Mouse (Mus musculus): Measurements from ENCODE around the gene Coro2a. TPM values are rescaled to one million over a fixed set of nuclear protein-coding genes. Genes with fewer than 3 reads are reported as not detected.

Coro2a gene
- polyA plus RNA-seq, 1 experiment from 2014 or later = 3.0 TPM

DNA sequence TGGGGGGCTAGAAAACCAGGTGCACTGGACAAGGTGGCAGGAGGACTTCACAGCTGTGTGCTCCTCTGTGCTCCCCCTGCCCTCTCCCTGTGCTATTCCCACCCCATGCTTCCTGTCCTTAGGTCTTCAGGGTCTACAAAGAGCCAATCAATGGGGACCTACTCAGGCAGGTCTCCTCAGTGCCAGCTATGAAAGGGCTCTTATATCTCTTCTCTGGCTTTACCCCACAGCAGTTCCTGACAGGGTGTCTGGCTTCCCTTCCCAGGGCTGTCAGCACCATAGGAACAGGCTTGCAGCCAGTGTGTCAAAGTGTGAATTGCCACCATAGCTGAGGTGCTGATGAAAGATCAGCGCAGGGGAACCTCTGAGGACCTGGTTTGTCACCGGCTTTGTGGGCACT lies 81.5 kb downstream of the Coro2a start:
- no peaks in the 10 kb centered on the region for H3K9me3 ChIP-seq (replicated peaks)
- peaks cover 30% of the 10 kb centered on the region for H3K36me3 ChIP-seq
- no peak overlapping the region for H3K4me2 ChIP-seq
- no peak overlapping the region for H3K9ac ChIP-seq
- H3K4me1 ChIP-seq (replicated peaks) = peaks cover 6% of the 10 kb centered on the region
- no peak overlapping the region for H3K27ac ChIP-seq
- no peaks in the 10 kb centered on the region for H3K27me3 ChIP-seq
- ATAC-seq (ENCODE audit: low read depth) (no peak), DNase-seq (no peak)
- 79% methylated on average over 2 of the region's 2 CpGs for WGBS (ENCODE audit: insufficient replicate concordance)
- H3K4me3 ChIP-seq (replicated peaks) = no peak overlapping the region

DNA sequence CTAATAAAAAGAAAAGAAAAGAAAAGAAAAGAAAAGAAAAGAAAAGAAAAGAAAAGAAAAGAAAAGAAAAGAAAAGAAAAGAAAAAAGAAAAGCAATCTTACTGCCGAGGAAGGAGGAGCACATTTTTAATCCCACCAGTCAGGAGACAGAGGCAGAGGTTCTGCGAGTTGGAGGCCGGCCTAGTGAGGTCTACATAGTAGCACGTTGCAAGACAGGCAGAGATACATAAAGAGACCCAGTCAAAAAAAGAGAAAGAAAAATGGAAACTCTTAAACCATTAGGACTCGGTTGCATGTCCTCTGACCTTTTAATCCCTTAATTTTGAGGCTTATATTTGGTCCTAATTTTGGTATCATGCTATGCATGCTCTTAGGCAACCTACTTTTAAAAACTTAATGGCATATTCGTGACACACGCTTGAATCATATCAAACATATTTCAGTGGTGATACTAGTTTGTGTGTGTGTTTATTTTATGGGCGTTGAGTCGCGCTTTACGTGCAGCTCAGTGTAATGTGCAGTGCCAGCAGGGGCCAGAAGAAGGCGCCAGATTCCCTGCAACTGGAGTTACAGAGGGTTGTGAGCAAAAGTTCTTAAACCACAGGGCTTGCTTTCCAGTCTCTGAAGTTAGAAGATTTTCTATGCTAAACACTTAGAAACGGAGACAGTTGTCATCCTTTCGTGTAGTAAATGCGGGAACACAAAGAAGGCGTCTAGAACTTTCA lies 94.1 kb downstream of the Coro2a start:
- DNase-seq = peak; percentile 81
- H3K36me3 ChIP-seq = peaks cover 19% of the 10 kb centered on the region
- peak overlapping the region; percentile 53 for H3K9ac ChIP-seq
- peak overlapping the region; percentile 73 for H3K4me3 ChIP-seq (replicated peaks)
- H3K4me1 ChIP-seq (replicated peaks) = peaks cover 48% of the 10 kb centered on the region
- ATAC-seq (ENCODE audit: low read depth) = 0 out of 2 replicates have a peak, but pooled peaks have one; percentile 18
- WGBS (ENCODE audit: insufficient replicate concordance) = 5% methylated on average over 16 of the region's 16 CpGs
- H3K27me3 ChIP-seq = 0 out of 2 replicates have a peak, but pooled peaks cover 5% of the 10 kb centered on the region
- H3K9me3 ChIP-seq (replicated peaks) = no peaks in the 10 kb centered on the region
- peak overlapping the region; percentile 100 for H3K4me2 ChIP-seq
- peak overlapping the region; percentile 67 for H3K27ac ChIP-seq

DNA sequence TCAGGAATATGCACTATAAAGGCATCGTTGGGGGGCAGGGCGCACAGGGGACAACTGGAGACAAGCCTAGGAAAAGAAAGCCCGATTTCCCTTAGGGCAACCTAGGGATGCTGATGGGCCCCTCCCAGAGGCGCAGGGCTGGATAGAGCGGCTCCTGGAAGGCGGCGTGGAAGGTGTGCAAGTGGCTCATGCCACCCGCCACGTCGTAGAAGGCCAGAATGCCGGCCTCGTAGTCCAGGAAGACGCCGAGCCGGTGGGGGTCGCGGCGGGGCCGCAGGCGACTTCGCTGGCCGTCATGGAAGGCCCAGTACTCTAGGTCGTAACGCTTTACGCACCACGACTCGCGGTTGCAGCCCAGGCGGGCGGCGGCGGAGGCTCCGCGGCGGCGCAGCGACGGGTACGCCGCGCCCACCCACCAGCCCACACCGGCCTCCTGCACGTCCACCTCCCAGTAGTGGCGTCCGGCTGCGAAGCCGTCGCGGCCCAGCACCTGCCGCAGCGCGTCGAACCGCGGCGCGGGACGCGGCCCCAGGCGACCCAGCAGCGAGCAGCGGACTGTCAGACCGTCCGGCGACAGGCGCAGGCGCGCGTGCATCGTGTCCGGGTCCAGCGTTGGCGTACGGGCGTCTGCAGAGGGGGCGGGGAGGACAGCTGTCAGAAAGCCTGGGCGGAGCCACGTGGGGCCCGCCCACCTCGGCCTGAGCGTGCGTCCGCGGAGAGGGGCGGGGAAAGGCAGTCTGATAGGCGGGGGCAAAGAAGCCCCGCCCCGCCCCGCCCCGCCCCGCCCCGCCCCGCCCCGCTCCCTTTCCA lies 95.0 kb downstream of the Coro2a start:
- Histone ChIP-seq H3K4me3 (replicated peaks) (peak overlapping the region; percentile 73), H3K36me3 (peaks cover 28% of the 10 kb centered on the region), H3K4me1 (replicated peaks) (peaks cover 48% of the 10 kb centered on the region), H3K27ac (0 out of 2 replicates have a peak overlapping the region, but pooled peaks have one; percentile 53), H3K27me3 (0 out of 2 replicates have a peak, but pooled peaks cover 5% of the 10 kb centered on the region), H3K4me2 (peak overlapping the region; percentile 100), H3K9me3 (replicated peaks) (no peaks in the 10 kb centered on the region), H3K9ac (peak overlapping the region; percentile 76)
- ATAC-seq (ENCODE audit: low read depth) (peak; percentile 93), DNase-seq (peak; percentile 94)
- under 1% methylated on average over 84 of the region's 94 CpGs for WGBS (ENCODE audit: insufficient replicate concordance)

DNA sequence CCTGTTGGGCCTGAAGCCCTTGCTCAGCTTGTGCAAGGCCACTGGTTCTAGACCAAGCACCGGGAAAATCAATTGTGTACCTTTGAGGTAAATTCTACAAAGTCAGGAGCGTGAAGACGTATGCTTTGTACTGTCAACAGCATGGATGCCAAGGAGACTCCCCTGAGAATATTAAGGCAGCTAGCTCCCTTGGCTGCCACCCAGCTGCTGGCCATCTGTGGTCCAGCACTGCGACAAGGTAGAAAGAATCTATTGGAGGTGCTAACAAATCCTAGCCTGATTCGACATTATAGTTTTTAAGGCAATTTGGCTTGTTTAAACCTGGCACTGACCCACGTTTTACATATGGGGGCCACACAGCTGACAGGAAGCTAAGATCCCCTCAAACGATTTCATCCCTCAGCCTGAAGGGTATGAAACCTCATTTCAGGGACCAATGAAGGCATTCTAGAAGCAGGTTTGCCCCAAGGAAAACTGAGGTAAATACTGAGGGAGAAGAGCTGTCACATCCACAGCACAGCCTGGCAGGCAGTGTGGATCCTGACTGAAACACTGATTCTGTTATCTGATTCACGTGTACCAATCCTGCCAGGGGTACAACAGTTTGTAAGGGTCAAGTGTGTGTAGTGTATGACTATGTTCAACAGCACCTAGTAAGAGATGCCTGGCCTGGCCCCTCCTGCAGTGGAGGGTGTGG lies 96.5 kb downstream of the Coro2a start:
- Histone ChIP-seq H3K27ac (no peak overlapping the region), H3K36me3 (peaks cover 43% of the 10 kb centered on the region), H3K4me1 (replicated peaks) (peaks cover 58% of the 10 kb centered on the region), H3K4me2 (peak overlapping the region; percentile 100; the same call in 1 of the 2 replicates), H3K9me3 (replicated peaks) (no peaks in the 10 kb centered on the region), H3K9ac (no peak overlapping the region), H3K4me3 (replicated peaks) (no peak overlapping the region), H3K27me3 (0 out of 2 replicates have a peak, but pooled peaks cover 5% of the 10 kb centered on the region)
- 69% methylated on average over 8 of the region's 8 CpGs for WGBS (ENCODE audit: insufficient replicate concordance)
- no peak for ATAC-seq (ENCODE audit: low read depth)
- DNase-seq = no peak

DNA sequence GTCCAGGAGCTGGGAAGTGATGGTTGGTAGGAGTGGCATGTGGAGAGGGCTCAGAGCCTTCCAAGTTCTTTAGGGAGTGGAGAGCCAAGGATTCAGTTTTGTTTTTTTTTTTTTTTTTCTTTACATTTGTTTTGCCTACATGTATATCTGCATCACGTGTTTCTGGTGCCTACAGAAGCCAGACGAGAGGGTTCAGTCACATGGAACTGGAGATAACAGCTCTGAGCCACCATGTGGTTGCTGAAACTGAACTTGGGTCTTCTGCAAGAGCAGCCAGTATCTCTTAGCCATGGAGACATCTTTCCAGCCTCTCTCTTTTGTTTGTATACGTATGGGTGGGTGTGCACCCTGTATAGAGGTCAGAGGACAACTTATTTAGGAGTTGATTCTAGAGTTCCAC lies 98.1 kb downstream of the Coro2a start:
- ATAC-seq (ENCODE audit: low read depth) (peak; percentile 7; the same call in 1 of the 2 replicates), DNase-seq (peak; percentile 43)
- H3K4me3 ChIP-seq (replicated peaks) = no peak overlapping the region
- H3K4me2 ChIP-seq = no peak overlapping the region
- no peaks in the 10 kb centered on the region for H3K9me3 ChIP-seq (replicated peaks)
- WGBS (ENCODE audit: insufficient replicate concordance) = 16% methylated on average over 3 of the region's 3 CpGs
- 0 out of 2 replicates have a peak, but pooled peaks cover 5% of the 10 kb centered on the region for H3K27me3 ChIP-seq
- 0 out of 2 replicates have a peak overlapping the region, but pooled peaks have one; percentile 36 for H3K9ac ChIP-seq
- 0 out of 2 replicates have a peak overlapping the region, but pooled peaks have one; percentile 26 for H3K27ac ChIP-seq
- peaks cover 62% of the 10 kb centered on the region for H3K4me1 ChIP-seq (replicated peaks)
- peaks cover 57% of the 10 kb centered on the region for H3K36me3 ChIP-seq

DNA sequence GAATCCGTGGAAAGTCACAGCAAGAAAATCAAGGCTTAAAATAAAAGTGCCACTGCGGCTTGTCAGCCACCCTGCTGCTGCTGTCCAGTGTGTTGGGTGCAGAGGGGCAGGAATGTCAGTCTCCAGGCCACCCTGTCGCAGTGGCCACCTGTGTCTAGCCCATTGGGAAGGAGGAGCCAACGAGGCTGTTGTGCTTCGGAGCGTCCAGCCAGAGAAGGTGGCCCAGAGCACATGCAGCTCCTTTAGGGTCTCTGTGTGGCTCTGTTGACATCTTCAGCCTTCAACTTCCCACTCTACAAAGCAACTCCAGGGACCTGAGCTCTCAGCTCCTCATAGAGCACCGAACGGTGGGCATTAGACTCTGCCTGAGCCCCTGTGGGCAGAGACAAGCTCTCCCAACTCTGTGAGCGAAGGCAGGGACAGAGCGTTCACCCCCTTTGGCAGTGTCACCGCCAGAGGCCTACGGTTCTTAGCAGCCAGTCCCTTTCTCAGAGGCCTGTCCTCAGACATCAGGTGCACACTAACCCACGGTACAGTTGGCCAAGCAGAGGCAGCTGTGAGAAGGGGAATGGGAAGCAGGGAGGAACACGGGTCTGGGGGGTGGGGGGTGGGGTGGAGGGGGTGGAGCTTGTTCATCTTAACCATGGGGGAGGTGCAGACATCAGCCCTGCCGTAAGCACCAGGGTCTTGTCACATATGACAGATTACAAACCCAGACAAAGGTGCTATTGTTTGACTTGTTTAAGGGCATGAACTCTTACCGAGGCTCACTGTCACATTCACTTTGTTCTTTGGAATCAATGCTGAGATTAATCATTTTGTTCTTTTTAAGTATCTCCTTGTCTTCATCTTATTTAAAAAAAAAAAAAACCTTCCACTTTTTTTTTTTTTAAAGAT lies 99.1 kb downstream of the Coro2a start:
- no peaks in the 10 kb centered on the region for H3K9me3 ChIP-seq (replicated peaks)
- H3K4me2 ChIP-seq = no peak overlapping the region
- H3K4me3 ChIP-seq (replicated peaks) = no peak overlapping the region
- ATAC-seq (ENCODE audit: low read depth) (no peak), DNase-seq (no peak)
- WGBS (ENCODE audit: insufficient replicate concordance) = 81% methylated on average over 16 of the region's 16 CpGs
- H3K27me3 ChIP-seq = 0 out of 2 replicates have a peak, but pooled peaks cover 5% of the 10 kb centered on the region
- H3K27ac ChIP-seq = peak overlapping the region; percentile 5; the same call in 1 of the 2 replicates
- peaks cover 60% of the 10 kb centered on the region for H3K36me3 ChIP-seq
- peaks cover 65% of the 10 kb centered on the region for H3K4me1 ChIP-seq (replicated peaks)
- H3K9ac ChIP-seq = no peak overlapping the region

DNA sequence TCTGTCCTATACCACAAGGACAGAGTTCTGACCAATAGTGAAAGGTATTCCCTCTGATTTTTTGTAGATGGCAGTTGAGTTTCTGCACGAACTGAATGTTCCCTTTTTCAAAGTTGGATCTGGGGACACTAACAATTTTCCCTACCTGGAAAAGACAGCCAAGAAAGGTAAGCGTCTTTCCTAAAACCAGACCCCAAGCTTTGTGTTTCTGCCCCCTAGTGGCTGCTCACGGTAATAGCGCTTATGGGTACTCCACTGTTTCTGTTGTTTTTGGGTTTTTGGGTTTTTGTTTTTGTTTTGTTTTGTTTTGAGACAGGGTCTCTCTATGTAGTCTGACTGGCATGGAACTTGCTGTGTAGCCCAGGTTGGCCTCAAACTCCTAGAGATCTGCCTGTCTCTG lies 103.0 kb downstream of the Coro2a start:
- Histone ChIP-seq H3K4me3 (replicated peaks) (no peak overlapping the region), H3K4me1 (replicated peaks) (peaks cover 36% of the 10 kb centered on the region), H3K9me3 (replicated peaks) (no peaks in the 10 kb centered on the region), H3K27ac (peak overlapping the region; percentile 15; the same call in 1 of the 2 replicates), H3K36me3 (peaks cover 85% of the 10 kb centered on the region), H3K9ac (no peak overlapping the region), H3K4me2 (no peak overlapping the region), H3K27me3 (no peaks in the 10 kb centered on the region)
- ATAC-seq (ENCODE audit: low read depth) (no peak), DNase-seq (no peak)
- WGBS (ENCODE audit: insufficient replicate concordance) = 19% methylated on average over 4 of the region's 4 CpGs

DNA sequence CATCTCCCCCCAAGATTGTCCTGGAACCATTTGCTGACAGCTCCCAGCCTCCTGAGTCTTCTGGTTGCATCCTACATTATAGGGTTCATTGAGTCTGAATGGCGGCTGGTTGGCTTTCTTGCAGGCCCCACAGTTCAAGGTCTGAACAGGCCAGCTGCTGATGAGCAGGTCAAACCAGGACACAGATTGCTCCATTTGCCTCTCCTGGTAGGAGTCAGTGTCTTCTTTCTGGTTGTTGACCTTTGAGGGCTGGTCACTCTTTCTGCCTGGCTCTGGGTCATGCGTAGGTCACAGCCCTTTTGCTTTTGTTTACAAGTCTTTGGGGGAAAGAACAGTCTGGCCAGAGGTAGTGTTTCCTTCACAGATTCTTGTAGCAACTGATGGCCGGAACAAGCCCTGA lies 103.5 kb downstream of the Coro2a start:
- Histone ChIP-seq H3K27ac (peak overlapping the region; percentile 15; the same call in 1 of the 2 replicates), H3K9me3 (replicated peaks) (no peaks in the 10 kb centered on the region), H3K36me3 (peaks cover 85% of the 10 kb centered on the region), H3K9ac (no peak overlapping the region), H3K4me1 (replicated peaks) (peaks cover 31% of the 10 kb centered on the region), H3K27me3 (no peaks in the 10 kb centered on the region), H3K4me2 (no peak overlapping the region), H3K4me3 (replicated peaks) (no peak overlapping the region)
- DNase-seq = no peak
- ATAC-seq (ENCODE audit: low read depth) = no peak
- 70% methylated on average over 3 of the region's 3 CpGs for WGBS (ENCODE audit: insufficient replicate concordance)

DNA sequence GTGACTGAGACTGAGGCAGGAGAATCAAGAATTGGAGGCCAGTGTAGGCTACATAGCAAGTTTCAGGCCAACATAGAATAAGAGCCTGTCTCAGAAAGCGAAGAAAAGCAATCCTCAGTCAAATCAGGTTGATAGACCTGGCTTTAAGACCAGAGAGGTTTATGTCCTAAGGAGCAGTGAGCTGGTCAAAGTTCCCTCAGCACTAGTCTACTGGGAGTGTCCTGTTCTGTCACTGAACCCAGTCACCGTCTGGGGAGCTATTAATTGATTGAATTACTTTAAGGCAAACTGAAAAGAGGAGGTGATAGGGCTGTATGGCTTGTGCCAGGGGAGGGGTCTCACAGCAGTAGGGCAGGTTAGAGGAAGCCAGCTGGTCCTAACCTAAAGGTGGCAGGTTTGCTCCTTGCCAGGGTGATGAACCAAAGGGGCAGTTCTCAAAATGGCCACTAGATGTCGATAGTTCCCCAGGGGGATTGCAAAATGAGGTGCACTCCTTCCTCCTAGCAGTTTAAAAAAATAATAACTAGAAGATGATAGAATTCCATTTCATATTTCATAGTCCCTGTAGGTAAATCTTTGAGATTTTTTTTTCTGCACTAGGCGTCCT lies 104.6 kb downstream of the Coro2a start:
- peak; percentile 66 for DNase-seq
- no peak for ATAC-seq (ENCODE audit: low read depth)
- Histone ChIP-seq H3K36me3 (peaks cover 87% of the 10 kb centered on the region), H3K9me3 (replicated peaks) (no peaks in the 10 kb centered on the region), H3K4me1 (replicated peaks) (peaks cover 26% of the 10 kb centered on the region), H3K4me2 (no peak overlapping the region), H3K9ac (no peak overlapping the region), H3K27me3 (no peaks in the 10 kb centered on the region), H3K27ac (no peak overlapping the region), H3K4me3 (replicated peaks) (no peak overlapping the region)
- WGBS (ENCODE audit: insufficient replicate concordance) = 38% methylated on average over 4 of the region's 4 CpGs

DNA sequence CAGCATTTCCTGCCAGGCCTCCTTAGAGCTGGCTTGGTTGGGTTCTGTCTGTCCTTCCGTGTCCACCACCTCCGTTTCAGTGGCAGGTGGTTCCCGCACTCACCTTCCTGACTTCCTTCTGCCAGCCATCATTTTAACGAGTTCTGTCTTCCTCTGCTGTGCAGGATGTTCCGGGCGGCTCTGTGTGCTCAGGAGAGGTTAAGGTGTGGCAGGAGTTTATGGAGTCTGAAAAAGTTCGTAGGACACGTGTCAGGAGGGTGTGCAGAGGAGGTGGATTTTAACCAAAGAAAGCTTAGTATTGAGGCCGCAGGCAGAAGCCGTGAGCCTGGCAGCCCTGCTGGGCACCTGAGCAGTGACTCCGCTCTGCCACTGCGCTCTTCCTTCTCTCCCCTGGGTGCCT lies 106.5 kb downstream of the Coro2a start:
- Histone ChIP-seq H3K9ac (no peak overlapping the region), H3K9me3 (replicated peaks) (no peaks in the 10 kb centered on the region), H3K27me3 (no peaks in the 10 kb centered on the region), H3K4me3 (replicated peaks) (no peak overlapping the region), H3K36me3 (peaks cover 76% of the 10 kb centered on the region), H3K27ac (no peak overlapping the region), H3K4me2 (no peak overlapping the region), H3K4me1 (replicated peaks) (peaks cover 30% of the 10 kb centered on the region)
- DNase-seq (no peak), ATAC-seq (ENCODE audit: low read depth) (no peak)
- 83% methylated on average over 12 of the region's 12 CpGs for WGBS (ENCODE audit: insufficient replicate concordance)

All from liver, embryonic 13.5 days (tissue).